Mouse (Mus musculus) kidney, embryonic 16.5 days (tissue): ENCODE results near the gene Actrt3. TPM values are rescaled to one million over a fixed set of nuclear protein-coding genes. Genes with fewer than 3 reads are reported as not detected.

ENCODE experiments used
- ATAC-seq: fragments of 200-750 bp; cut with Nextera tagmentation; 2 replicates; pipeline ENCODE4 v1.8.0; 2017; ENCODE audit warnings: moderate TSS enrichment; ENCODE audit not compliant: low FRiP score, low TSS enrichment
- H3K27ac ChIP-seq: fragments of 300-500 bp; sonication (generic); 2 replicates; pipeline ENCODE4 v1.5.1; 2014; ENCODE audit warnings: low read length
- H3K27me3 ChIP-seq: fragments of 300-500 bp; sonication (generic); 2 replicates; pipeline ENCODE4 v1.6.1; 2014; ENCODE audit warnings: low read length, control low read depth, mixed read lengths; ENCODE audit not compliant: insufficient read depth
- H3K36me3 ChIP-seq: fragments of 300-500 bp; sonication (generic); 2 replicates; pipeline ENCODE4 v1.6.1; 2014; ENCODE audit warnings: low read length, control low read depth, mixed read lengths; ENCODE audit not compliant: insufficient read depth
- H3K4me1 ChIP-seq: fragments of 300-500 bp; sonication (generic); 2 replicates; pipeline ENCODE4 v1.6.1; 2014; ENCODE audit warnings: low read length, control low read depth, mixed read lengths; ENCODE audit not compliant: insufficient read depth
- H3K4me2 ChIP-seq: fragments of 300-500 bp; sonication (generic); replicated peaks from 2 replicates; pipeline ENCODE4 v1.6.1; 2014; ENCODE audit warnings: low read depth, low read length
- H3K4me3 ChIP-seq: fragments of 300-500 bp; sonication (generic); 2 replicates; pipeline ENCODE4 v1.5.1; 2014; ENCODE audit warnings: mild to moderate bottlenecking, low read length
- H3K9ac ChIP-seq: fragments of 300-500 bp; sonication (generic); replicated peaks from 2 replicates; pipeline ENCODE4 v1.6.1; 2014; ENCODE audit warnings: low read length
- H3K9me3 ChIP-seq: fragments of 300-500 bp; sonication (generic); 2 replicates; pipeline ENCODE4 v1.6.1; 2016; ENCODE audit warnings: low read length, control low read depth
- WGBS: fragments of 180-500 bp; shearing (Covaris S2); extraction: QIAGEN DNeasy Blood & Tissue Kit; methylation state at CpG from one replicate; pipeline ENCODE4 v1.1.7; 2014; 5-methylcytosine and 5-hydroxymethylcytosine counted together
- polyA plus RNA-seq: library from polyadenylated mRNA; unstranded; fragments of >200 nt; fragmentation: Nextera tagmentation; extraction: Ambion mirVana; gene quantifications from 2 replicates; pipeline ENCODE4 v1.2.1, GENCODE M21; 2015

The Actrt3 gene
- polyA plus RNA-seq, 1 experiment from 2014 or later = 0.07 TPM

GRCm38 (mm10) chr3:30608999-30609398, 9.3 kb upstream of the Actrt3 start:
- 73% methylated on average over 3 of the region's 3 CpGs for WGBS
- Histone ChIP-seq H3K36me3 (peaks cover 52% of the 10 kb centered on the region), H3K4me3 (no peak overlapping the region), H3K9ac (no peak overlapping the region), H3K4me2 (no peak overlapping the region), H3K9me3 (no peaks in the 10 kb centered on the region), H3K27ac (0 out of 2 replicates have a peak overlapping the region, but pooled peaks have one; percentile 38), H3K27me3 (no peaks in the 10 kb centered on the region), H3K4me1 (peaks cover 8% of the 10 kb centered on the region)
- peak; percentile 70; the same call in 1 of the 2 replicates for ATAC-seq

- peak overlapping the region; percentile 62 for H3K4me2 ChIP-seq
- H3K27ac ChIP-seq = peak overlapping the region; percentile 99
- 22% methylated on average over 10 of the region's 10 CpGs for WGBS
- 0 out of 2 replicates have a peak, but pooled peaks cover 6% of the 10 kb centered on the region for H3K27me3 ChIP-seq
- H3K4me1 ChIP-seq = peaks cover 19% of the 10 kb centered on the region
- H3K9ac ChIP-seq = peak overlapping the region; percentile 93
- no peaks in the 10 kb centered on the region for H3K9me3 ChIP-seq
- H3K4me3 ChIP-seq = peak overlapping the region; percentile 78
- no peak for ATAC-seq
- peaks cover 21% of the 10 kb centered on the region for H3K36me3 ChIP-seq
Observed at GRCm38 (mm10) chr3:30603256-30603655, 3.5 kb upstream of the Actrt3 start.

- Histone ChIP-seq H3K4me2 (peak overlapping the region; percentile 62), H3K4me1 (peaks cover 19% of the 10 kb centered on the region), H3K9ac (peak overlapping the region; percentile 93), H3K27ac (peak overlapping the region; percentile 99), H3K9me3 (no peaks in the 10 kb centered on the region), H3K27me3 (0 out of 2 replicates have a peak, but pooled peaks cover 10% of the 10 kb centered on the region), H3K36me3 (peaks cover 20% of the 10 kb centered on the region), H3K4me3 (peak overlapping the region; percentile 78)
- peak; percentile 80 for ATAC-seq
- 0% methylated on average over 27 of the region's 27 CpGs for WGBS
Observed at GRCm38 (mm10) chr3:30602740-30603098, 3.0 kb upstream of the Actrt3 start.

- Histone ChIP-seq H3K27ac (peak within 1 kb of the TSS; percentile 99), H3K4me3 (peak within 1 kb of the TSS; percentile 78), H3K9ac (peak within 1 kb of the TSS; percentile 93), H3K9me3 (no peaks in the 10 kb centered on the region), H3K4me2 (peak within 1 kb of the TSS; percentile 93), H3K27me3 (0 out of 2 replicates have a peak, but pooled peaks cover 12% of the 10 kb centered on the region), H3K36me3 (peaks cover 15% of the 10 kb centered on the region), H3K4me1 (peaks cover 19% of the 10 kb centered on the region)
- under 1% methylated on average over 40 of the region's 40 CpGs for WGBS
- peak; percentile 95 for ATAC-seq
Observed at GRCm38 (mm10) chr3:30602065-30602739, 2.5 kb upstream of the Actrt3 start, which contains the start of gene Mynn. Gene Mynn (plus strand): TSS chr3:30602065.

- Histone ChIP-seq H3K4me1 (peaks cover 19% of the 10 kb centered on the region), H3K4me2 (peak overlapping the region; percentile 93), H3K9me3 (no peaks in the 10 kb centered on the region), H3K4me3 (peak overlapping the region; percentile 78), H3K9ac (peak overlapping the region; percentile 93), H3K27ac (peak overlapping the region; percentile 99), H3K36me3 (peaks cover 12% of the 10 kb centered on the region; the same call in 1 of the 2 replicates), H3K27me3 (0 out of 2 replicates have a peak, but pooled peaks cover 12% of the 10 kb centered on the region)
- WGBS = under 1% methylated on average over 13 of the region's 13 CpGs
- ATAC-seq = no peak
Observed at GRCm38 (mm10) chr3:30601610-30602064, 1.9 kb upstream of the Actrt3 start.

- WGBS = under 1% methylated on average over 17 of the region's 17 CpGs
- Histone ChIP-seq H3K4me2 (peak overlapping the region; percentile 93), H3K9me3 (no peaks in the 10 kb centered on the region), H3K9ac (no peak overlapping the region), H3K36me3 (peaks cover 8% of the 10 kb centered on the region; the same call in 1 of the 2 replicates), H3K4me3 (peak overlapping the region; percentile 55), H3K27ac (peak overlapping the region; percentile 86), H3K27me3 (0 out of 2 replicates have a peak, but pooled peaks cover 12% of the 10 kb centered on the region), H3K4me1 (peaks cover 19% of the 10 kb centered on the region)
- peak; percentile 20; the same call in 1 of the 2 replicates for ATAC-seq
Observed at GRCm38 (mm10) chr3:30601175-30601574, 1.4 kb upstream of the Actrt3 start.

- Histone ChIP-seq H3K36me3 (peaks cover 5% of the 10 kb centered on the region; the same call in 1 of the 2 replicates), H3K4me1 (peaks cover 19% of the 10 kb centered on the region), H3K4me3 (peak overlapping the region; percentile 55), H3K9ac (peak overlapping the region; percentile 23; the same call in 1 of the 2 replicates), H3K4me2 (peak overlapping the region; percentile 93), H3K9me3 (no peaks in the 10 kb centered on the region), H3K27ac (peak overlapping the region; percentile 7; the same call in 1 of the 2 replicates), H3K27me3 (0 out of 2 replicates have a peak, but pooled peaks cover 12% of the 10 kb centered on the region)
- no peak for ATAC-seq
- WGBS = 1% methylated on average over 14 of the region's 14 CpGs
Observed at GRCm38 (mm10) chr3:30600717-30601116, 978 bp upstream of the Actrt3 start.

- Histone ChIP-seq H3K9me3 (no peaks in the 10 kb centered on the region), H3K36me3 (no peaks in the 10 kb centered on the region), H3K27ac (no peak overlapping the region), H3K9ac (no peak overlapping the region), H3K27me3 (0 out of 2 replicates have a peak, but pooled peaks cover 12% of the 10 kb centered on the region), H3K4me3 (no peak overlapping the region), H3K4me1 (peaks cover 13% of the 10 kb centered on the region), H3K4me2 (no peak overlapping the region)
- 78% methylated on average over 7 of the region's 7 CpGs for WGBS
- no peak for ATAC-seq
Observed at GRCm38 (mm10) chr3:30597271-30597670, 2.5 kb downstream of the Actrt3 start.

GRCm38 (mm10) chr3:30595111-30595832, 4.5 kb downstream of the Actrt3 start:
- peak overlapping the region; percentile 81 for H3K9ac ChIP-seq
- peak overlapping the region; percentile 67 for H3K4me3 ChIP-seq
- no peaks in the 10 kb centered on the region for H3K9me3 ChIP-seq
- peak overlapping the region; percentile 2; the same call in 1 of the 2 replicates for H3K27ac ChIP-seq
- H3K4me2 ChIP-seq = peak overlapping the region; percentile 76
- peak; percentile 61; the same call in 1 of the 2 replicates for ATAC-seq
- peaks cover 13% of the 10 kb centered on the region for H3K4me1 ChIP-seq
- no peaks in the 10 kb centered on the region for H3K36me3 ChIP-seq
- under 1% methylated on average over 62 of the region's 62 CpGs for WGBS
- 0 out of 2 replicates have a peak, but pooled peaks cover 12% of the 10 kb centered on the region for H3K27me3 ChIP-seq
